Mouse (Mus musculus): Measurements from ENCODE around the gene Hebp1. TPM values are rescaled to one million over a fixed set of nuclear protein-coding genes. Genes with fewer than 3 reads are reported as not detected.

Gene Hebp1
- 7.5 TPM in 2 replicates for polyA plus RNA-seq (2015; fragmentation: Nextera tagmentation; extraction: Ambion mirVana)

GRCm38 (mm10) chr6:135197921-135198532, at the start of gene Hebp1, which contains the start of gene Fam234b:
Gene Hebp1, minus strand, starts transcription at chr6:135198022.
Gene Fam234b, plus strand, starts transcription at chr6:135197977.
- Histone ChIP-seq H3K27ac (no peak within 1 kb of the TSS), H3K9me3 (no peaks in the 10 kb centered on the region), H3K4me3 (peak within 1 kb of the TSS; percentile 84), H3K4me1 (peaks cover 14% of the 10 kb centered on the region), H3K36me3 (no peaks in the 10 kb centered on the region), H3K27me3 (no peaks in the 10 kb centered on the region), H3K9ac (peak within 1 kb of the TSS; percentile 86), H3K4me2 (peak within 1 kb of the TSS; percentile 88)
- ATAC-seq (ENCODE audit: insufficient number of reproducible peaks, insufficient read depth, low FRiP score, low TSS enrichment, low read depth), result peak; percentile 76
- under 1% methylated on average over 52 of the region's 52 CpGs for WGBS

GRCm38 (mm10) chr6:135245586-135245985, 47.8 kb upstream of the Hebp1 start:
- H3K36me3 ChIP-seq, result no peaks in the 10 kb centered on the region
- H3K4me2 ChIP-seq, result no peak overlapping the region
- no peak overlapping the region for H3K9ac ChIP-seq
- H3K27me3 ChIP-seq, result no peaks in the 10 kb centered on the region
- H3K4me3 ChIP-seq, result no peak overlapping the region
- H3K4me1 ChIP-seq, result peaks cover 16% of the 10 kb centered on the region
- no peak overlapping the region for H3K27ac ChIP-seq
- H3K9me3 ChIP-seq, result no peaks in the 10 kb centered on the region
- no peak for ATAC-seq (ENCODE audit: insufficient number of reproducible peaks, insufficient read depth, low FRiP score, low TSS enrichment, low read depth)
- WGBS, result 64% methylated on average over 8 of the region's 8 CpGs

GRCm38 (mm10) chr6:135240361-135240760, 42.5 kb upstream of the Hebp1 start:
- H3K4me1 ChIP-seq, result peaks cover 9% of the 10 kb centered on the region; the same call in 1 of the 2 replicates
- WGBS, result 92% methylated on average over 8 of the region's 8 CpGs
- no peaks in the 10 kb centered on the region for H3K27me3 ChIP-seq
- ATAC-seq (ENCODE audit: insufficient number of reproducible peaks, insufficient read depth, low FRiP score, low TSS enrichment, low read depth), result no peak
- H3K4me2 ChIP-seq, result no peak overlapping the region
- no peak overlapping the region for H3K27ac ChIP-seq
- H3K9me3 ChIP-seq, result no peaks in the 10 kb centered on the region
- peaks cover 18% of the 10 kb centered on the region; the same call in 1 of the 2 replicates for H3K36me3 ChIP-seq
- H3K9ac ChIP-seq, result no peak overlapping the region
- no peak overlapping the region for H3K4me3 ChIP-seq

- H3K4me1 ChIP-seq, result peaks cover 9% of the 10 kb centered on the region; the same call in 1 of the 2 replicates
- H3K27me3 ChIP-seq, result no peaks in the 10 kb centered on the region
- peaks cover 37% of the 10 kb centered on the region for H3K36me3 ChIP-seq
- no peak overlapping the region for H3K27ac ChIP-seq
- H3K9me3 ChIP-seq, result no peaks in the 10 kb centered on the region
- H3K9ac ChIP-seq, result no peak overlapping the region
- H3K4me3 ChIP-seq, result no peak overlapping the region
- H3K4me2 ChIP-seq, result no peak overlapping the region
- 40% methylated on average over 4 of the region's 4 CpGs for WGBS
- ATAC-seq (ENCODE audit: insufficient number of reproducible peaks, insufficient read depth, low FRiP score, low TSS enrichment, low read depth), result no peak
Observed at GRCm38 (mm10) chr6:135238211-135238610, 40.4 kb upstream of the Hebp1 start.

- Histone ChIP-seq H3K36me3 (peaks cover 45% of the 10 kb centered on the region), H3K27me3 (no peaks in the 10 kb centered on the region), H3K9me3 (no peaks in the 10 kb centered on the region), H3K9ac (no peak overlapping the region), H3K4me3 (no peak overlapping the region), H3K4me1 (peaks cover 9% of the 10 kb centered on the region; the same call in 1 of the 2 replicates), H3K27ac (no peak overlapping the region), H3K4me2 (no peak overlapping the region)
- WGBS, result 84% methylated on average over 14 of the region's 14 CpGs
- ATAC-seq (ENCODE audit: insufficient number of reproducible peaks, insufficient read depth, low FRiP score, low TSS enrichment, low read depth), result no peak
Observed at GRCm38 (mm10) chr6:135237326-135237725, 39.5 kb upstream of the Hebp1 start.

- Histone ChIP-seq H3K4me2 (no peak overlapping the region), H3K9ac (no peak overlapping the region), H3K4me1 (peaks cover 5% of the 10 kb centered on the region; the same call in 1 of the 2 replicates), H3K36me3 (peaks cover 52% of the 10 kb centered on the region), H3K27ac (no peak overlapping the region), H3K27me3 (no peaks in the 10 kb centered on the region), H3K9me3 (no peaks in the 10 kb centered on the region), H3K4me3 (no peak overlapping the region)
- no peak for ATAC-seq (ENCODE audit: insufficient number of reproducible peaks, insufficient read depth, low FRiP score, low TSS enrichment, low read depth)
- 85% methylated on average over 3 of the region's 3 CpGs for WGBS
Observed at GRCm38 (mm10) chr6:135236576-135236975, 38.8 kb upstream of the Hebp1 start.

- no peaks in the 10 kb centered on the region for H3K4me1 ChIP-seq
- no peak overlapping the region for H3K4me2 ChIP-seq
- no peaks in the 10 kb centered on the region for H3K27me3 ChIP-seq
- WGBS, result 91% methylated on average over 3 of the region's 3 CpGs
- H3K4me3 ChIP-seq, result no peak overlapping the region
- H3K9ac ChIP-seq, result no peak overlapping the region
- no peaks in the 10 kb centered on the region for H3K9me3 ChIP-seq
- ATAC-seq (ENCODE audit: insufficient number of reproducible peaks, insufficient read depth, low FRiP score, low TSS enrichment, low read depth), result no peak
- H3K36me3 ChIP-seq, result peaks cover 56% of the 10 kb centered on the region
- no peak overlapping the region for H3K27ac ChIP-seq
Observed at GRCm38 (mm10) chr6:135235742-135236141, 37.9 kb upstream of the Hebp1 start.

- Histone ChIP-seq H3K4me1 (no peaks in the 10 kb centered on the region), H3K27me3 (no peaks in the 10 kb centered on the region), H3K9ac (no peak overlapping the region), H3K27ac (no peak overlapping the region), H3K36me3 (peaks cover 73% of the 10 kb centered on the region), H3K9me3 (no peaks in the 10 kb centered on the region), H3K4me2 (no peak overlapping the region), H3K4me3 (no peak overlapping the region)
- ATAC-seq (ENCODE audit: insufficient number of reproducible peaks, insufficient read depth, low FRiP score, low TSS enrichment, low read depth), result no peak
- WGBS, result 74% methylated on average over 12 of the region's 12 CpGs
Observed at GRCm38 (mm10) chr6:135232443-135233182, 34.8 kb upstream of the Hebp1 start.

GRCm38 (mm10) chr6:135230586-135230985, 32.8 kb upstream of the Hebp1 start:
- peaks cover 71% of the 10 kb centered on the region for H3K36me3 ChIP-seq
- 85% methylated on average over 6 of the region's 6 CpGs for WGBS
- H3K4me1 ChIP-seq, result no peaks in the 10 kb centered on the region
- no peak overlapping the region for H3K4me3 ChIP-seq
- no peak overlapping the region for H3K27ac ChIP-seq
- H3K9me3 ChIP-seq, result no peaks in the 10 kb centered on the region
- H3K4me2 ChIP-seq, result no peak overlapping the region
- H3K27me3 ChIP-seq, result no peaks in the 10 kb centered on the region
- H3K9ac ChIP-seq, result no peak overlapping the region
- no peak for ATAC-seq (ENCODE audit: insufficient number of reproducible peaks, insufficient read depth, low FRiP score, low TSS enrichment, low read depth)

- Histone ChIP-seq H3K4me3 (no peak overlapping the region), H3K4me1 (peaks cover 7% of the 10 kb centered on the region), H3K9ac (no peak overlapping the region), H3K4me2 (no peak overlapping the region), H3K27ac (no peak overlapping the region), H3K9me3 (no peaks in the 10 kb centered on the region), H3K27me3 (no peaks in the 10 kb centered on the region), H3K36me3 (peaks cover 59% of the 10 kb centered on the region)
- no peak for ATAC-seq (ENCODE audit: insufficient number of reproducible peaks, insufficient read depth, low FRiP score, low TSS enrichment, low read depth)
- 51% methylated on average over 10 of the region's 10 CpGs for WGBS
Observed at GRCm38 (mm10) chr6:135228465-135228941, 30.7 kb upstream of the Hebp1 start.

GRCm38 (mm10) chr6:135223786-135224416, 26.1 kb upstream of the Hebp1 start:
- Histone ChIP-seq H3K27ac (peak overlapping the region; percentile 60), H3K9ac (no peak overlapping the region), H3K4me1 (peaks cover 13% of the 10 kb centered on the region), H3K36me3 (peaks cover 42% of the 10 kb centered on the region), H3K9me3 (no peaks in the 10 kb centered on the region), H3K4me2 (no peak overlapping the region), H3K4me3 (no peak overlapping the region), H3K27me3 (no peaks in the 10 kb centered on the region)
- no peak for ATAC-seq (ENCODE audit: insufficient number of reproducible peaks, insufficient read depth, low FRiP score, low TSS enrichment, low read depth)
- WGBS, result 48% methylated on average over 6 of the region's 6 CpGs
